Mouse (Mus musculus) retina, postnatal 1 day (tissue): ENCODE measurements around the gene Zbtb24.
A peak's percentile ranks its signal among the peaks of the same experiment; 100 is the strongest.
"Not testable (repeated sequence)": the region's sequence is repeated elsewhere in the genome, so short reads cannot be mapped to it uniquely, and the experiment has no call there.

Source experiments
- DNase-seq: peaks from one replicate; pipeline ENCODE4 v3.0.0-alpha.2; 2012

Gene Zbtb24

DNA sequence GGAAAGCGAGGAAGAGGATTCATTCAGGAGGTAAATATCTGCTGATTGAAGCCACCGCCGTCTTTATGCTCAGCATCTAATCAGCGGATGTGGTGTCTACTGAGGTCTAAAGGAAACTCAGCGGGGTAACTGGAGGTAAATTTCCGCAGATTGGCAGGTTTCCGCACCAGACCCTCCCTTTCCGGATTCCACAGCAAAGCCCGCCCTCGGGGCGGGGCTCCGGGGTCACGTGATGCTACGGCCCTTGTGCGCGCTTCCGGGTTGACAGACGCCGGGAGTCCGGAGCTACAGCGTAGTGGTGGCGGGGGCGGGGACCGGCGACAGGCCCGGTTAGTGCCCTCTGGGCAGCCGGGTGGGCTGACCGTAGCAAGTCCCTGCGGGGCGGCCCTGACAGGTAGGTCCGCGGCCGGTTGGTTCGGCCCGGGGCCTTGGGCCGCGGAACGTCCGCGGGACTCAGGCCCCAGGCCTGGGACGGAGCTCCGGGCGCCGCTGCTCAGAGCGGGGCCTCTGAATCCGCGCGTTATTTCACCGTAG lies at the start of gene Zbtb24:
Gene Zbtb24, plus strand, starts transcription at position 247 of the 534 bp plus-strand sequence.
- peak; percentile 97 for DNase-seq

DNA sequence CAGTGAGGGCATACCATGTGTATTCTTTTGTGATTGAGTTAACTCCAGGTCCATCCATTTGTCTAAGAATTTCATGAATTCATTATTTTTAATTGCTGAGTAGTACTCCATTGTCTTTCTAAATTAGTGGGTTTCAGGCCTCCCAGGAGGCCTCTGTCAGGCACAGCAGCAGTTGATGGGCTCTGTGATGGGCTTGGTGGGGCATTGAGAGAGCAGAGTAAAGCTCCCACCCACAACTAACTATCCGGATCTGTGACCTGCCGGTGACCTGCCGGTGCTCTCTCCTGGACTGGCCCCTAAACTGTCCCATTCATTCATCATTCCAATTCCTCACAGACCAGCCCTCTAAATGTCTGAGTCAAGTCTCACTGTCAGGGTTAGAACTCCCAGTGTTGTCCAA lies 49.1 kb upstream of the Zbtb24 start:
- DNase-seq = no peak

DNA sequence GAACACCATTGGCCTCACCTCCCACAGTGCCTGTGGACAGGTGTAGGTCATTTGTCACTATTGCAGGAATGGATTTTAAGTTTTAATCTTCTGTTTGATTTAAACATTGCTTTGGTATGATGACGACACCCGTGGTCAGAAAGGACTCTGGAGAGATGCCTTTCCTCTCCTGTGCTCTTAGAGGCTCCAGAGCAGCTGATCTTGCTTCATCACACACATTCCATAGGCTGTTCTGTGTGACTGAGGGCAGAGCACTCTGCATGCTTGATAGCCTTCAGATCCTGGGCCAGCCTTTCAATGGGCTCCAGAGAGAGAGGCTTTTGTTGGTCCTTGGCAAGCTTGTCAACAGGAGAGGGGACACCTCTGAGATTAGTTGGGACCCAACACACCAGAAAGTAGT lies 46.8 kb upstream of the Zbtb24 start:
- DNase-seq = no peak

DNA sequence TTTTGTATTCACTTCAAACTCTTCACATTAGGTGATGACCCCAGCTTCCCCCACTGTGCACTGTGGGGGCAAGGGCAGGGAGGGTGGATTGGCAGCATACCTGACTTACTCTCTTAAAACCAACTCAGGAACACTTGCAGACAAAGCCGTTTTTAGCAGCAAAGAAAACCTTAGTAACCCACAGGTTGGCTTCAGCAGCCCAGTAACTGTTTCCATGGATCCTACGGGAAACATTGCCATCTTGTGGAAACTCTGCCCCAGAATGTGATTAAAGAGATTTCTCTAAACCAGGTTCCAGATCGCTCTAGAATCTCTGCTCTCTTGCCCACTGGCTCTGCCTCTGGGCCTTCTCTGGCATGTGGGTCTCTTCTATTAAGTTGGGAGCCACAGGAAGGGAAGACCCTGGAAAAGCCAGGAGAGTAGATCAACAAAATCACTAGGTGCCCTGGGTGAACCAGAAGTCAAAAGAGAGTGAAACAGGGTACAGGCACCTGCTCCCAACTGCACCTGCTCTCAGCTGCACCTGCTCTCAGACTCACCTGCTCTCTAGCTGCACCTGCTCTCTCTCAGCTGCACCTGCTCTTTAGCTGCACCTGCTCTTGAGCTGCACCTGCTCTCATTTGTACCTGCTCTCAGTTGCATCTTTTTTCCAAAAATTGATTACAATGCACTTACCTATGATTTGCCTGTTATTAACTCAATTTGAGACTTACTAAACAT lies 46.1 kb upstream of the Zbtb24 start:
- DNase-seq = peak; percentile 14

DNA sequence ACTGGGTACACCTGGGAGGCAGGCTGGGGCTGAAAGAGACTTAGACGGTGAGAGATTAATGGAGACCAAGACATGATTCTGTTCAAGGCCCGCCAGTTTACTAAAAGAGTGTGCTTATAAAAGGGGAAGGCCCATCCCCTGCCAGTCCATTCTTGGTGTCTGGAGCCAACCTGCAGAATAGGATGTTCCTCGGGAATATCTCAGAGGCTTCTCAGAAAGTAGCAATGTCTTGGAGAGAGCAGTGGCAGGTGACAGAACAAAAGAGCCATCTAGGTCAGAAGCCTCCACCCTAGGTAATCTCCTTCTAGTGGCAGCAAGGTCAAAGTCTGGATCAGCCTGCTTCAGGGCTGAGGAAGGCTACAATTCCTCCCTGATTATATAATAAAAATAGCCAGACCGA lies 40.0 kb upstream of the Zbtb24 start:
- DNase-seq = not testable (repeated sequence)

DNA sequence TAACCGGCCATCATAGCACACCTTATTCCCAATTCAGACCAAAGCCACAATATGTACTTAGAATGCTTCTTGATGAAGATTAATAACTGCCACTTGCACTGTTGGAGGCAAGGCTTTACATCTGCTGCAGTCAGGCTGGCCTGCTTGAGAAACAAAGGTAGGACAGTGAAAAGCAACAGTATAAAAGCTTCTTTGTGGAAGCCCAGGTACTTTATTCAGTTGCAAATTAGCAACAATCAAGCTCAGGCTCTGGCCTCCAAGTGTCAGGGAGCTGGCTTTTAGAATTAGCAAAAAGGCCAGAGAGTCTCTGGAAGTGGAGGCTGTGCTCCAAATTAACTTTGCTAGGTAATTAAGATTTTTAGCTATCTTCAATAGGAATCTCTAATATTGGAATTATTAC lies 39.4 kb upstream of the Zbtb24 start:
- not testable (repeated sequence) for DNase-seq

DNA sequence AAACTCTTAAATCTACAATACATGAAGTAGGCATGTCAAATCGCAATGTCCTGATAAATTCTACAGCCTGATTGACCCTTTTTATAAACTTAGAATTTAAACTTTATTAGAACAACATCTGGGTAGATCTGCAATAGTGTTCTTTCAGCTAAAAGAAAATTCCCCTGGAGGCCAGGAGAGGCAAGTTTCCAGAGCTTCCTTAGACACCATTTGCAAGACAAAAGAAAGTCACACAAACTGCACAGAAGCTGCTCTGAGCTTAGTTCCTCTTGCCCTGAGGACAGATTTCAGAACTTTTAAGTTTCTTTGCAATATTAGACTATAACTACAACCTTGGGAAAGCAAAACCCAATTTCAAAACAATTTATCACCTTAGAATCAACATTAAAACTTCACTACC lies 36.7 kb upstream of the Zbtb24 start:
- DNase-seq = not testable (repeated sequence)

DNA sequence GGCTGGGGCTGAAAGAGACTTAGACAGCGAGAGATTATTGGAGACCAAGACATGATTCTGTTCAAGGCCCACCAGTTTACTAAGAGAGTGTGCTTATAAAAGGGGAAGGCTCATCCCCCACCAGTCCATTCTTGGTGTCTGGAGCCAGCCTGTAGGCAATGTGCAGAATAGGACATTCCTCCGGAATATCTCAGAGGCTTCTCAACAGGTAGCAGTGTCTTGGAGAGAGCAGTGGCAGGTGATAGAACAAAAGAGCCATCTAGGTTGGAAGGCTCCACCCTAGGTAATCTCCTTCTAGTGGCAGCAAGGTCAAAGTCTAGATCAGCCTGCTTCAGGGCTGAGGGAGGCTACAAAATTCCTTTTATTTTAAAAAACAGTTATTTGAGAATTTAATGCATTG lies 34.8 kb upstream of the Zbtb24 start:
- DNase-seq = not testable (repeated sequence)

DNA sequence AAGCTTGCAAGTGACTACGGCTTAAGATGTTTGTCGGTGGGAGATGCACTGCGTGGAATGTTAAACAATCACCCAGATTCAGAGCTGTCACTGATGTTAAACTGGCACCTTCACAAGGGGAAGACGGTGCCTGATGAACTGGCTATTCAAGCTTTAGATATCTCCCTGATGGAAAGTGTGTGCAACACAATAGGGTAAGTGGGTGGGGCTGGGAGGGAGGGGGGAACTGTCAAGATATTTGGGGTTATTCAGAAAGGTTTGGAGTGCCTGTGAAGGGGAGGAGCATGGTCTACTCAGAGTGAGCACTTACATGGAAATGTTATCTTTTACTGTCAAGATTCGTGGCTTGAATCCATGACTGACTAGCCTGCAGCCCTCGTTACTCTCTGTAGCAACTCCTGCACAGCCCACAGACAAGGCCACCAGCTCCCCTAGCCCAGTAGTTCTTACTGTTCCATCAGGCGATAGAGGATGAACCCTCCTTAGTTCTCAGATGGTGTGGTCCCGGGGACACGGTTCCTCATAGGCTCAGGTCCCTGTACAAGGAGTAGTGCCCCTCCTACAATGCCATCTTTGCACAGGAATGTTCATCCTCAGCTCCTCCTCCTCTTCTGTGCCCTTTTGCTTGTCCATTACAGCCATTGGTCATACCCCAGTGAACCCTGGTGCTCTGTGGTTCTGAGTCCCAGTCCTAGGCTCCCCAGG lies 29.5 kb upstream of the Zbtb24 start:
- DNase-seq = no peak

DNA sequence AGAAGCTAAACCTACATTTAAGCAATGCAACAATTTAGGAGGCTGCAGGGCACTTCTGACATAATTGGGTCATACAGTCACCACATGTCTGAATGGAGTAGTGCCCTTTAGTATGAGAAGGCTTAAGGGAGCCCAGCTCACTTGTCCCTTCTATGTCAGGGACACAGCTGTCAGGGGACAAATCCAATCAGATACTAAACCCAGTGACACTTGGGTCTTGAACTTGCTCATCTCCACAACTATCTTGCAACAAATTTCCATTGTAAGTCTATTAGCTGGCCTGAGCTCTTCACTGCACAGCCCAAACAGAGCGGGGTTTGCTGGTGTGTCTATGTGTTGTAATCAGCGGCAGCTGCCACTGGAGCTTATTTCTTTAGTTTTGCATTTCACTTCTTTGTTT lies 26.5 kb upstream of the Zbtb24 start:
- DNase-seq = peak; percentile 50

DNA sequence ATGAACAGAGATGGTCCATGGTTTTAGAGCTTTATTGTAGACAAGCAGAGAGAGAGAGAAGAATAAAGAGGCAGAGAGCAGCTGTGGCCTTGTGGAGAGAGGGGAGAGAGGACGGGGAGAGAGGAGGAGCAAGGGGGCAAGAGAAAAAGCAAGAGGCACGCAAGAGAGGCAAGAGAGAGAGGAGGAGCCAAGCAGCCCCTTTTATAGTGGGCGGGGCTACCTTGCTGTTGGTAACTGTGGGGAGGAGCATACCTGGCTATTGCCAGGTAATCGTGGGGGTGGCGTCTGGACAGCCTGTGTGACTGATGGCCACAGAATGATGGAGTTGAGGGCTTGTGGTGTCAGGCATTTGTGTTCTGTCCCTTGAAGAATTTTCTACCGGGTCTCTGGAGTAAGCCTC lies 23.8 kb upstream of the Zbtb24 start:
- DNase-seq = no peak

DNA sequence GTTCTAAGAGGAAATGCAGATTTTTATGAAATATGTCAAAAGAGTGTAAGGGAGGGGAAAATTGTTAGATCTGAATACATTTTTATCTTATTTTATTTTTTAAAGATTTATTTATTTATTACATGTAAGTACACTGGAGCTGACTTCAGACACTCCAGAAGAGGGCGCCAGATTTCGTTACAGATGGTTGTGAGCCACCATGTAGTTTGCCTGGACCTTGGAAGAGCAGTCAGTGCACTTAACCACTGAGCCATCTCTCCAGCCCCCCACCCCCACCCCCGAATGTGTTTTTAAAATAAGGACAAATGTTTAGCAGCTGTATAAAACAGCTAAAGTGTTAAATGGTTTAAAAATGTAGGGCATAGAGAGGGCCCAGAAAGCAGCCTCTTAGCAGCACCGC lies 15.6 kb upstream of the Zbtb24 start:
- peak; percentile 64 for DNase-seq

DNA sequence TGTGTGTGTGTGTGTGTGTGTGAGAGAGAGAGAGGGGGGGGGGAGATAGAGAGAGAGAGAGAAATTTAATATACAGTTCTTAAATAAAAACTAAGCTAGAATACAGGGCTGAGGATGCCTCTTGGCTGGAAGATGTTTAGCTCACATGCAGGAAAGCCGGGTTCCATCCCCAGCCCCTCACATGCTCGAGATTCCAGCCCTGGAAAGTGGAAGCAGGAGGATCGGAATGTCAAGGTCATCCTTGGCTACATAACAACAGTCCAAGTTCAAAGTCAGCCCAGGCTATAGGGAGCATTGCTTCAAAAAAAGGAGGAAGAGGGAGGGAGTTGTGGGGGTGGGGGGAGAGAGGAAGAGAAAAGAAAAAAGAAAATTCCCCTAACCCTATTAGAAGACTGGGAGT lies 15.0 kb upstream of the Zbtb24 start:
- DNase-seq = no peak

DNA sequence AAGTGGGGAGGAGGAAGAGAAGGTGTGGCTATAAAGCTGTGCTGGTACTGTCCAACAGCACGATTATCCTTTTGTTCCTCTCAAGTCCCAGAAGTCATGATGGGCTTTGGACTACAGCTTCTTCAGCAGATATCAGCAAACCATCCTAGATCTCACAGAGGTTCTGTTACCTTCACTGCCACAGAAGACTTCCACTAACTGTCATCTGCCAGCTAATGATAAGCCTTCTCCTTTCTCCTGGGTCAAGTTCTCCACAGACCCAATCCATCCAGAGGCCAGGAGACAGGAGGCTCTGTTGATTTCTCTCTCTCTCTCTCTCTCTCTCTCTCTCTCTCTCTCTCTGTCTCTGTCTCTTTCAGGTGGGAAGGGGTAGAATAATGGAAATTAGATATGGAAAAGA lies 2.0 kb upstream of the Zbtb24 start:
- DNase-seq = no peak

DNA sequence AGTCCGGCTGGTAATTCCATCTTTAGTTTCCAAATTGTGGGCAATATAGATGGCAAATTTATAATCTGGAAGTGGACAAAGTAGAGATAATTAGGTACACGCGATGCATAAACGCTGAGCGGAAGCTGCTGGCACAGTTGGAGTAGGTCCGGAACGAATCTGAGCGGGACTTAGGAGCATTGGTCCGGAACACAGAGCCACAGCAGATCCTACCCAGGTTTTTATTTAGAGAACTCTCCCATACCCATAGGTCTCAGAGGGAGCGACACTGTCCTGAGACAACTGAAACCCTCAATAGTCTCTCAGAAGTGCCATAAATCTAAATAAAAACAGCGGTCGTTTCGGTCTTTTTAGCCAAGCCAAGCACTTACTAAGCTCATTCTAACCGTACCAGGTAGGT lies 499 bp upstream of the Zbtb24 start:
- DNase-seq = no peak

DNA sequence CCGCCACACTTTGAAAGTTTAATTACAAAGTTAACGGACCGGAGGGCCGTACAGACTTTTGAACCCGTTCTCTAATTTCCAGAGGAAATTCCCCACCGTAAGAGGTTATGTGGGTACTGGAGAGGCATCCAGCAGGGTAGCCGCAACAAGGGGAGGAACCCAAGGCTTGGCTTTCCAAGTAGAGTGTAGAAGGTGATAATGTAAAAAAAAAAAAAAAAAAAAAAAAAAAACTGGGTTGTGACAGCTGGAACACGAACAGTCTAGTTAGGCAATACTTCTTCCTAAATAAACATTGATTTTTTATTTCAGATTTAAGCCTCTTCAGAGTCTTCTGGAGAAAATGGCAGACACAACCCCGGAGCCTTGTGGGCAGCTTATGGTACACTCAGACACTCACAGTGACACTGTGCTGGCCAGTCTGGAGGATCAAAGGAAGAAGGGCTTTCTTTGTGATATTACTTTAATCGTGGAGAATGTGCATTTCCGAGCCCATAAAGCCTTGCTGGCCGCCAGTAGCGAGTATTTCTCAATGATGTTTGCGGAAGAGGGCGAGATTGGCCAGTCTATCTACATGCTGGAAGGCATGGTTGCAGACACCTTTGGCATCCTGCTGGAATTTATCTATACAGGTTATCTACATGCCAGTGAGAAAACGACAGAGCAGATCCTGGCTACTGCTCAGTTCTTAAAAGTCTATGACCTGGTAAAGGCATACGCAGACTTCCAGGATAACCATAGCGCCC lies 768 bp downstream of the Zbtb24 start:
- DNase-seq = no peak

DNA sequence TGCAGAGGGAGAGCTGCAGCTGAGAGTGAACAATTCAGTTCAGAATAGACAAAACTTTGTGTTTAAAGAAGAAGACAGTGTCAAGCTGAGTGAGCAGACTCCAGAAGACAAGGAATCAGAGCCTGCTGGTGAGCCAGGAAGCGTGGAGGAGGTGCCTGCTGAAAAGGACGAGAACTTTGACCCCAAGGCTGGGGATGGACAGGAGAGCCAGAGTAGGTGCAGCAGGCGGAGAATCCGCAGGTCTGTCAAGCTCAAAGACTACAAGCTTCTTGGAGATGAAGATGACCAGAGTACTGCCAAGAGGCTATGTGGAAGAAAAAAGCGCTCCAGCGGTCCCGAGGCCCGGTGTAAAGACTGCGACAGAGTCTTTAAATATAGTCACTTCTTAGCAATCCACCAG lies 1.5 kb downstream of the Zbtb24 start:
- DNase-seq = no peak

DNA sequence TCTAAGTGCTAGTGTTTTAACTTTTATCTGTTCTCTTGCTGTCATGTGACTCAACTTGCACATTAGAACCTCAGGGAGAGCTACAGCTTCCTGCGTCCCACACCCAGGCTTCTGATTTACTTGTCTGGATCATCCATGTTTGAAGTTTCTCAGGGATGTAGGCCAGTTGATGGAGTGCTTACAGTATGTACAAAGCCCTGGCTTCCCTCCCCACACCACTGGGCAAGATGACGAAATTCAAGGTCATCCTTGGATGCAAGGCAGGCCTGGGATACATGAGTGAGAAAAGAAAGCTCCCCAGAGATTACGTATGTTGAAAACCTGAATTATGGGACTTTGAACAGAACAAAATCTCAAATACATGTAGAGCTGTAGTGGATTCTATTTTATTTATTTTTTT lies 2.6 kb downstream of the Zbtb24 start:
- no peak for DNase-seq

DNA sequence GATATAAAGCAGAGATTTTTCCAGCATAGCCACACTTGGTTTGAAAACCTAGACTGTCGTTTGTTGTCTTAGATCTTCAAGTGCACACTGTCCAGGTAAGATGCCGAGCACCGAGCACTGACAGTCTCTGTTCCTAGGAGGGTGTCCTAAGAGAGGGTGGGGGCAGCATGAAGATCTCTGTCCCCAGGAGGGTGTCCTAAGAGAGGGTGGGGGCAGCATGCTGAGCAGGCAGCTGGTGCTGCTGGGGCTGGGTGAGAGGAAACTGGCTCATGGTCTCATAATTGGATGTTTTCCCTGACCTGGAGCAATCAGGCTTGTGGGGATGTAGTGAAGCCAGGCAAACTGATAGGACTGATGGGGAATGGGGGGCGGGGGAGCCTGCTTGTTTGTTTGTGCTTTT lies 9.8 kb downstream of the Zbtb24 start:
- no peak for DNase-seq

DNA sequence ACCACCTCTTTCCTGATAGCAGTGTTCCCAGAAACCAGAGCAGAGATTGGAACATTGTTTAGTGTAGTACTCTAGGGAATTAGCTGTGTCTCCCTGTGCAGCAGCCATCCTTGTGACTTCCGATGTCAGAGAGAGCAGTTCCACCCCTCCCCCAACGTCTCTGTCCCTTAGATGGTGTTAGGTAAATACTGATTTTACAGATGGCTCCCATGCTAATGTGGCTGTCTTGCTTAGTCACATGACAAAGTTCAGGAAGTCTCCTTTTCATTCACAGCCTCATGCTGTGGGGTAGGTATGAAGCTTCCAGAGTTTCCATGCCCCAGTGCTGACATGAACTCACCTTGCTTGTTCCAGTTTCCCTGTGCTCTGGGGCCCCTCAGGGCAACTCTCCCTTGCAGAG lies 10.3 kb downstream of the Zbtb24 start:
- peak; percentile 11 for DNase-seq

DNA sequence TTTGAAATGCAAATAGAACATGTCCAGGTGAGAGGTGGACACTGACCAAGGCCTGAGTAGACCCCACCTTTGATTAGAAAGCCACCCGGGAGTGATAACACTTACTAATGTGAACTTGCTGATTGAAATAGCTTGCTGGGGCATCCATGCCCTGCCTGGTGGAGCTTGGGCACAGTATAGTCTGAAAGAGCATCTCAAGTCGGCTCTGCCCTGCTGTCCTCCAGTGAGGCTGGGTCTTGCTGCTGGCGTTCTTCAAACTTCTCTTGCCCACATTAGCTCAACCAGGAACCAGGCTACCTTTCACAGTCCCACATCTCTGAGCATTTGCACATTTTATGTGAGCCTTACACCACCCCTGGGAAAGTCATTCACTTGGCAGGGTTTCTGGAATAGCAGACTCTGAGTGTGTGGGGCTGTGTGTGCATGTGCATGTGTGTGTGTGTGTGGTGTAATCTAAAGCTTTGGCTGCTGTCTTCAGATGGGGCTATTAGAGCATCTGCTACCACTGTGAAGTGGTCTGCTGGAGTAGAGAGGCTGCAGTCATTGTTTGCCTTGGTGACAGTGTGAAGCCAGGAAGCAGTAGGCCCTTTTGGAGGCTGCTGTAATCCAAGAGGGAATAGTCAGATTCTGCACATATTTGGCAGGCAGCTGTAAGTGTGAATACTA lies 11.0 kb downstream of the Zbtb24 start:
- no peak for DNase-seq

DNA sequence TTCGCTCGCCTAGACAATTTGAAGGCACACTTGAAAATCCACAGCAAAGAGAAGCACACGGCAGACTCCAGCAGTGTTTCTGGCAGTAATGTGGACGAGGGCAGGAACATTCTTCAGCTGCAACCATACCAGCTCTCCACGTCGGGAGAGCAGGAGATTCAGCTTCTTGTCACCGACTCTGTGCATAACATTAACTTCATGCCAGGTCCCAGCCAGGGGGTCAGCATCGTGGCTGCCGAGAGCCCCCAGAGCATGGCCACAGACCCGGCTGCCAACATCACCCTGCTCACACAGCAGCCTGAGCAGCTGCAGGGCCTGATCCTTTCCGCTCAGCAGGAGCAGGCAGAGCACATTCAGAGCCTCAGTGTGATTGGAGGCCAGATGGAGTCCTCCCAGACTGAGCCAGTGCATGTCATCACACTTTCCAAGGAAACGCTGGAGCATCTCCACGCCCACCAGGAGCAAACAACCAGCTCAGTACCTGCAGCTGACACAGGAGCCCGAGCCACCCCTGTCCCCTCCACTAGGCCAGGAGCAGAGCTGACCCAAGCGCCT lies 14.3 kb downstream of the Zbtb24 start:
- peak; percentile 28 for DNase-seq

DNA sequence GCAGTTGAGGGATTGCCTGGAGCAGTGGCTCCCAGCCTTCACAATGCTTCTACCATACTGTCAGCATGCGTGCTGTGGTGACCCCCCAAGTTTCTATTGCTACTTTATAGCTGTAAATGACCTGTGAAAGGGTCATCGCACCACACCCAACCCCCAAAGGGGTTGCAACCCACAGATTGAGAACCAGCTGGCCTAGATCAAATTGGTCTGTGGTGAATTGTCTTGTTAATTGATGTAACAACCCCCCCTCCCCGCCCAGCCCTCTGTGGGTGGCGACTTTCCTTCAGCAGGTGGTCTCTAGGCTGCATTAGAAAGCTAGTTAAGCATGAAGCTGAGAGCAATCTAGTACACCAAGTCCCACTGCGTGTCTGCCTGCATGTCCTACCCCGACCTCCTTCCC lies 17.1 kb downstream of the Zbtb24 start:
- DNase-seq = peak; percentile 48
